Mouse (Mus musculus) erythroblast, adult 5-6 weeks (primary cell): Measurements from ENCODE around the gene 1700003E16Rik. TPM values are rescaled to one million over a fixed set of nuclear protein-coding genes. Genes with fewer than 3 reads are reported as not detected.

Experiments used
- ATAC-seq: replicated peaks from 2 replicates; pipeline ENCODE4 v1.8.0; 2016; ENCODE audit warnings: moderate number of reproducible peaks, mild to moderate bottlenecking, moderate TSS enrichment, inconsistent platforms; ENCODE audit not compliant: poor library complexity, low FRiP score, severe bottlenecking
- total RNA-seq, 2 experiments: library from RNA; stranded (forward) in 1 of 2; stranded (reverse) in 1 of 2; fragments of 150-400 nt in 1 of 2; fragments of 200-764, 138-1000 nt in 1 of 2; gene quantifications; 2 replicates each; pipeline versions ENCODE4 v1.2.3 to v1.2.4; 2015 to 2017; ENCODE audit warnings: low replicate concordance in 2 of 2

The 1700003E16Rik gene
- total RNA-seq (2015; ENCODE audit: low replicate concordance) (not detected in 2 replicates), total RNA-seq (2017; ENCODE audit: low replicate concordance) (not detected in 2 replicates)

- no peak for ATAC-seq
These were observed at the start of gene 1700003E16Rik, which contains the start of gene Wdr54 for GRCm38 (mm10) chr6:83156259-83156684. Gene 1700003E16Rik (plus strand): TSS chr6:83156404. Gene Wdr54 (minus strand): TSS chr6:83156397.

GRCm38 (mm10) chr6:83107566-83108400, 48.4 kb upstream of the 1700003E16Rik start:
- peak; percentile 78 for ATAC-seq

- ATAC-seq: peak; percentile 78
These were observed 47.2 kb upstream of the 1700003E16Rik start, which contains the start of gene Mrpl53 for GRCm38 (mm10) chr6:83108762-83109668. Gene Mrpl53 (plus strand): TSS chr6:83109040.

- ATAC-seq: no peak
These were observed 44.6 kb upstream of the 1700003E16Rik start for GRCm38 (mm10) chr6:83111510-83112136.

GRCm38 (mm10) chr6:83115011-83115671, 41.1 kb upstream of the 1700003E16Rik start, which contains the start of gene Mogs:
Gene Mogs (plus strand): TSS chr6:83115496.
- peak; percentile 88 for ATAC-seq

- peak; percentile 6; the same call in 1 of the 2 replicates for ATAC-seq
These were observed 40.4 kb upstream of the 1700003E16Rik start for GRCm38 (mm10) chr6:83115682-83116372.

GRCm38 (mm10) chr6:83116373-83117164, 39.6 kb upstream of the 1700003E16Rik start:
- no peak for ATAC-seq

GRCm38 (mm10) chr6:83117165-83117438, 39.1 kb upstream of the 1700003E16Rik start:
- no peak for ATAC-seq

GRCm38 (mm10) chr6:83117616-83118015, 38.6 kb upstream of the 1700003E16Rik start:
- no peak for ATAC-seq

GRCm38 (mm10) chr6:83118369-83118768, 37.8 kb upstream of the 1700003E16Rik start:
- no peak for ATAC-seq

GRCm38 (mm10) chr6:83118825-83119733, 37.1 kb upstream of the 1700003E16Rik start:
- ATAC-seq: no peak

GRCm38 (mm10) chr6:83119734-83120051, 36.5 kb upstream of the 1700003E16Rik start:
- no peak for ATAC-seq

- peak; percentile 81 for ATAC-seq
These were observed 35.0 kb upstream of the 1700003E16Rik start, which contains the start of gene Wbp1 for GRCm38 (mm10) chr6:83120930-83121862. Gene Wbp1 (minus strand): TSS chr6:83121559.

- ATAC-seq: peak; percentile 24
These were observed 34.1 kb upstream of the 1700003E16Rik start for GRCm38 (mm10) chr6:83121863-83122710.

- no peak for ATAC-seq
These were observed 33.2 kb upstream of the 1700003E16Rik start for GRCm38 (mm10) chr6:83122961-83123360.
